Mouse (Mus musculus) ES-Bruce4 (cell line): ENCODE measurements around the gene Mrgpra9.

Source experiments
- CTCF ChIP-seq: IDR thresholded peaks from one replicate; pipeline ENCODE4 v1.8.1; 2011; ENCODE audit warnings: low read depth, low read length
- POLR2A ChIP-seq: IDR thresholded peaks from one replicate; pipeline ENCODE4 v1.8.1; 2011; ENCODE audit warnings: low read length; ENCODE audit not compliant: insufficient read depth

GRCm38 (mm10) chr7:47204830-47205229 is 47.8 kb downstream of the Mrgpra9 start, which contains the start of gene Mrgpra6:
- TF ChIP-seq POLR2A = no peak
- no peak for TF ChIP-seq CTCF
